Mouse (Mus musculus): ENCODE data around the gene Yeats2. TPM values are rescaled to one million over a fixed set of nuclear protein-coding genes. Genes with fewer than 3 reads are reported as not detected.

The Yeats2 gene
- polyA plus RNA-seq, 1 experiment from 2014 or later, result 4.4 TPM

DNA sequence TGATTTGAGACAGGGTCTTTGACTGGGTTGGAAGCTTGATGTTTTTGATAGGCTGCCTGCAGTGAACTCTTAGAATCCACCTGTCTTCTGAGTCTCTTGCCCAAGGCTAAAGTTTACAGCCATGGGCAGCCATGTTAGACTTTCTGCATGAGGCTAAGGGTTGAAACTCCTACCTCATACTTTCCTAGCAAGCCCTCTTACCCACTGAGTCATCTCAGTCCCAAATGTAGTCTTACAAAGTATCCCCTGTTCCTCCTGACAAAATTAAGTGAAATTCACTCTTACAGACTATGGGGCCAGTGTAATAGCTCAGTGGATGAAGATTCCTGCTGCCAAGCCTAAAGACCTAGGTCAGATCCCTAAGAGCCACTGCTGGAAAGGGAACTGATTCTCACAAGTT, 106.2 kb downstream of the Yeats2 start:
- H3K27me3 ChIP-seq (ENCODE audit: control insufficient read depth, insufficient read depth, low read depth, low read length), result peaks cover 5% of the 10 kb centered on the region
- no peak for ATAC-seq (ENCODE audit: low read depth)
- H3K36me3 ChIP-seq (ENCODE audit: control insufficient read depth, insufficient read depth), result no peaks in the 10 kb centered on the region
- H3K27ac ChIP-seq (ENCODE audit: low read length), result no peak overlapping the region
- no peak overlapping the region for H3K9ac ChIP-seq (ENCODE audit: low read depth, low read length)
- H3K4me2 ChIP-seq (ENCODE audit: low read depth, low read length), result no peak overlapping the region
- no peak overlapping the region for H3K4me3 ChIP-seq (ENCODE audit: low read depth, low read length)
- H3K9me3 ChIP-seq (replicated peaks; ENCODE audit: control insufficient read depth, low read length), result no peaks in the 10 kb centered on the region
- no peaks in the 10 kb centered on the region for H3K4me1 ChIP-seq (ENCODE audit: control insufficient read depth, low read depth, low read length)

DNA sequence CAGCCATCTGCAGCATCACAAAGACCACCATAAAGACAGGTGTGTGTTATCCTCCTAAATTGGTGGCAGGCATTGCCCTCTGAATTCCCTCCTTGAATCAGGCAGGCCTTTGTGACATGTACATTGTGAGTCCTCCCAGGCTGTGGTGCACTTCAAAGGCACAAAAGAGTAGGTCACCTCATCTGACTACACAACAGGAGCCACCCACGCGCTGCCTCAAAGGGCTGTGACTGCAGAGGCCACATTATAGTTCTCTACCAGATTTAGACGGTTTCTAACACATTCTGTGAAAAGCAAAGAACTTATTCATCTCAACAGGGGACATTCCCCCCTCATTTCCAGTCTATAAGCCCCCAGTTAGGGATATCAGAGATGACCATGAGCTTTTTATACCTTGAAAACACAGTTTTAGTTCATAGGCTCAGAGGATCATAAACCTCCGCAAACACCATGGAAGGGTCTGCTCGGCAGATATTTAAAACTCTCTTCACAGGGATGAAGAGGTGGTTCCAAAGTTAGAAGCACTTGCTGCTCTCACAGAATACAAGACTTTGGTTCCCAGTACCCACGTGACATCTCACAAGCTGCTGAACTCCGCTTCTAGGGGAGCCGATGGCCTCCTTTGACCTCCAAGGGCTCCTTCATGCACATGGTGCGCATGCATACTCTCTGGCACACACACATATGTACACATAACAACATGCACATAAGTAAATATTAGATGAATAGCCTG, 107.7 kb downstream of the Yeats2 start:
- no peak overlapping the region for H3K4me3 ChIP-seq (ENCODE audit: low read depth, low read length)
- H3K4me1 ChIP-seq (ENCODE audit: control insufficient read depth, low read depth, low read length), result no peaks in the 10 kb centered on the region
- no peaks in the 10 kb centered on the region for H3K36me3 ChIP-seq (ENCODE audit: control insufficient read depth, insufficient read depth)
- no peaks in the 10 kb centered on the region for H3K27me3 ChIP-seq (ENCODE audit: control insufficient read depth, insufficient read depth, low read depth, low read length)
- no peak overlapping the region for H3K4me2 ChIP-seq (ENCODE audit: low read depth, low read length)
- no peak for ATAC-seq (ENCODE audit: low read depth)
- no peak overlapping the region for H3K9ac ChIP-seq (ENCODE audit: low read depth, low read length)
- no peaks in the 10 kb centered on the region for H3K9me3 ChIP-seq (replicated peaks; ENCODE audit: control insufficient read depth, low read length)
- no peak overlapping the region for H3K27ac ChIP-seq (ENCODE audit: low read length)
- WGBS (ENCODE audit: insufficient replicate concordance), result 75% methylated on average over 9 of the region's 9 CpGs

DNA sequence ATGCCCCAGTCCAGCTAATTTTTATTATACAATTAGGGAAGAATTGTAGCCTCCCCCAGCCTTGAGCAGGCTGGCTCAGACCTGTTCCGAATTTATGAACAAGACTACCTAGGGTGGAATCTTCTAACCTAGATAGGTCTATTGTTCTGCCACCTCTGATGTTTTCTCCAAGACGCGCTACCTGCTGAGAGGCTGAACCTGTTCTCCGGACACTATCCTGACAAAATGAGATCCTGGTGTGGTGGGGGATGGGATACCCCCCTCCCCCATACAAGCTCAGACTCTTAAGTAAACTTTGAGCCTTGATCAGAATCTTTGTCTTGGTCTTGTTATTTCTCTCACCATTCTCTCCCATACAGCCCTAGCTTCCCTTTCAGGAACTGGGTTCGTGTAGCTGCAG, 117.1 kb downstream of the Yeats2 start:
- 77% methylated on average over 5 of the region's 5 CpGs for WGBS (ENCODE audit: insufficient replicate concordance)
- ATAC-seq (ENCODE audit: low read depth), result no peak
- Histone ChIP-seq H3K4me3 (ENCODE audit: low read depth, low read length) (no peak overlapping the region), H3K9me3 (replicated peaks; ENCODE audit: control insufficient read depth, low read length) (no peaks in the 10 kb centered on the region), H3K4me2 (ENCODE audit: low read depth, low read length) (no peak overlapping the region), H3K36me3 (ENCODE audit: control insufficient read depth, insufficient read depth) (no peaks in the 10 kb centered on the region), H3K4me1 (ENCODE audit: control insufficient read depth, low read depth, low read length) (no peaks in the 10 kb centered on the region), H3K9ac (ENCODE audit: low read depth, low read length) (no peak overlapping the region), H3K27me3 (ENCODE audit: control insufficient read depth, insufficient read depth, low read depth, low read length) (no peaks in the 10 kb centered on the region), H3K27ac (ENCODE audit: low read length) (no peak overlapping the region)

DNA sequence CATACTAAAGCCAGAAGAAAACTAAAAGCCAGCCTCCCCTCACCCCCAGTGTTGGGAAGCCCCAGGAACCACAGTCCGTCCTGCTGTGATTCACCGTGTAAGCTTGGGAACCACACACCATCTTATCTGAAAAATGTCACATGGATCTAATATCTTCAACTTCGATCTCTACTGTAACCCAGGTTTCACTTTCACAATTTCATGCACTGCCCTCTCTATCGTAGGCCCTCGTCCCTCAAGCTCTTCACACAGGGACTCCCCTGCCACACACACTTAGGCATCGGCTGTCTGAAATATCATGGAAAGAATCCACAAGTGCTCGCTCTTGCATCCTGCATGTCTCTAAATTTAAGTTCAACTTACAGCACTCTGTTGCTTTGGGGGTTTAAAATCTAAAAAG, 124.2 kb downstream of the Yeats2 start:
- ATAC-seq (ENCODE audit: low read depth), result no peak
- H3K4me3 ChIP-seq (ENCODE audit: low read depth, low read length), result no peak overlapping the region
- no peaks in the 10 kb centered on the region for H3K36me3 ChIP-seq (ENCODE audit: control insufficient read depth, insufficient read depth)
- no peaks in the 10 kb centered on the region for H3K4me1 ChIP-seq (ENCODE audit: control insufficient read depth, low read depth, low read length)
- WGBS (ENCODE audit: insufficient replicate concordance), result 64% methylated on average over 7 of the region's 7 CpGs
- H3K27ac ChIP-seq (ENCODE audit: low read length), result no peak overlapping the region
- no peaks in the 10 kb centered on the region for H3K9me3 ChIP-seq (replicated peaks; ENCODE audit: control insufficient read depth, low read length)
- H3K9ac ChIP-seq (ENCODE audit: low read depth, low read length), result no peak overlapping the region
- no peaks in the 10 kb centered on the region for H3K27me3 ChIP-seq (ENCODE audit: control insufficient read depth, insufficient read depth, low read depth, low read length)
- H3K4me2 ChIP-seq (ENCODE audit: low read depth, low read length), result no peak overlapping the region

DNA sequence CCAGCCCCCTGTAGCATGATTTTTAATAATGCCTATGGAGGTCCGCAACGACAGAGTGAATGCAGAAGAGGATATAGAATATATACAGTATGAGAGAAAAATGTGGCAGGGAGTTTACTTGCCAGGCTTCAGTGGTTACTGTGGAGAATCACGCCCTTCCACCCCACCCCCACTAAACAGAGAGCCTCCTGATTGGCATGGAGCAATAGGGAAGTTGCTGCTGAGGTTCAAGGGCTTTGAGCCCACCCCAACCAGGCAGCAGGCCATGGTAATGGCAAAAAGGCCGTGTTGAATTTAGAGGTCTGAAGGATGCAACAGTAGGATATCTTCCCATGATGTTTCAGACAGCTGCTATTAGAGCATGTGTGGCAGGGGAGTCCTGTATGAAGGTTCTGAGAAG, 130.5 kb downstream of the Yeats2 start:
- Histone ChIP-seq H3K9me3 (replicated peaks; ENCODE audit: control insufficient read depth, low read length) (no peaks in the 10 kb centered on the region), H3K4me1 (ENCODE audit: control insufficient read depth, low read depth, low read length) (no peaks in the 10 kb centered on the region), H3K36me3 (ENCODE audit: control insufficient read depth, insufficient read depth) (no peaks in the 10 kb centered on the region), H3K4me3 (ENCODE audit: low read depth, low read length) (no peak overlapping the region), H3K27ac (ENCODE audit: low read length) (no peak overlapping the region), H3K27me3 (ENCODE audit: control insufficient read depth, insufficient read depth, low read depth, low read length) (no peaks in the 10 kb centered on the region), H3K9ac (ENCODE audit: low read depth, low read length) (no peak overlapping the region), H3K4me2 (ENCODE audit: low read depth, low read length) (no peak overlapping the region)
- no peak for ATAC-seq (ENCODE audit: low read depth)
- 43% methylated on average over 4 of the region's 4 CpGs for WGBS (ENCODE audit: insufficient replicate concordance)

DNA sequence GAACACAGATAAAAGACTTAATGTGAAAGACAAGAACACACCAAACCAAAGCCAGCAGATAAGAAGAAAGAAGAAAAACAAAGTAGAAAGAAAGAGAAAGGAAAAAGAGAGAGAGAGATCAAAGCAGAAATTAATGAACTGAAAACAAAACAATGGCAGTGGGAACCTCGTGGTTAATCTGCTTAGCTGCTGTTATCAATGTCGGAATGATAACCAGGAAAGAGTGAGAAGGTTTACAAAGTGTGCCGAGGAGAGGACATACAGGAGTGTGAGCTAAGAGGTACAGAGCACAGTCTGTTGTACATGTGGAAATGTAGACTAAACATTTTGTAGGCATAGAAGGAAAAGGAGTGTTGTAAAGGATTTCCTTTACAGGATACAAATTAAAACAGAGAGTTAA, 132.1 kb downstream of the Yeats2 start:
- no peaks in the 10 kb centered on the region for H3K36me3 ChIP-seq (ENCODE audit: control insufficient read depth, insufficient read depth)
- no peak overlapping the region for H3K9ac ChIP-seq (ENCODE audit: low read depth, low read length)
- H3K9me3 ChIP-seq (replicated peaks; ENCODE audit: control insufficient read depth, low read length), result no peaks in the 10 kb centered on the region
- H3K4me2 ChIP-seq (ENCODE audit: low read depth, low read length), result no peak overlapping the region
- no peak overlapping the region for H3K27ac ChIP-seq (ENCODE audit: low read length)
- no peak overlapping the region for H3K4me3 ChIP-seq (ENCODE audit: low read depth, low read length)
- WGBS (ENCODE audit: insufficient replicate concordance), result 14% methylated on average over 3 of the region's 3 CpGs
- ATAC-seq (ENCODE audit: low read depth), result no peak
- no peaks in the 10 kb centered on the region for H3K4me1 ChIP-seq (ENCODE audit: control insufficient read depth, low read depth, low read length)
- no peaks in the 10 kb centered on the region for H3K27me3 ChIP-seq (ENCODE audit: control insufficient read depth, insufficient read depth, low read depth, low read length)

DNA sequence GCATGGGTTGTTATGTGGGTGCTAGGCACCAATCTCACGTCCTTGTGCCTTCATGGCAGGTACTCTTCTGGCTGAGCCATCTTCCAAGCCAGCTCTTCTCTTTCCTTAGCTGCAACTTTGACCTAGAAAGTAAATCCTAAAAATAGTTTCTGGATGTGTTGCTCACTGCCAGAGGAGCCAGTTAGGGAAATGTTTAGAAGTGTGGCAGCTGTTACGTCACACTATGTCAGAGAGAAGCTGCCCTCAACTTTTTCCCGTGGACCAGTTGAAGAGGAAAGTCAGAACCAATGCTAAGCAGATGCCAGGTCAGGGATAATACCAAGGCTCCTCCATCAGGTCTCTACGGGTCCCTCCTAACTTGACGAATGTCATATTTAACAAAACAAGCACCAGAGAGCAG, 138.5 kb downstream of the Yeats2 start:
- no peaks in the 10 kb centered on the region for H3K27me3 ChIP-seq (ENCODE audit: control insufficient read depth, insufficient read depth, low read depth, low read length)
- WGBS (ENCODE audit: insufficient replicate concordance), result 75% methylated on average over 5 of the region's 5 CpGs
- no peak overlapping the region for H3K9ac ChIP-seq (ENCODE audit: low read depth, low read length)
- no peaks in the 10 kb centered on the region for H3K9me3 ChIP-seq (replicated peaks; ENCODE audit: control insufficient read depth, low read length)
- H3K36me3 ChIP-seq (ENCODE audit: control insufficient read depth, insufficient read depth), result peaks cover 4% of the 10 kb centered on the region
- no peak overlapping the region for H3K4me3 ChIP-seq (ENCODE audit: low read depth, low read length)
- no peak overlapping the region for H3K4me2 ChIP-seq (ENCODE audit: low read depth, low read length)
- H3K27ac ChIP-seq (ENCODE audit: low read length), result no peak overlapping the region
- ATAC-seq (ENCODE audit: low read depth), result no peak
- H3K4me1 ChIP-seq (ENCODE audit: control insufficient read depth, low read depth, low read length), result no peaks in the 10 kb centered on the region

DNA sequence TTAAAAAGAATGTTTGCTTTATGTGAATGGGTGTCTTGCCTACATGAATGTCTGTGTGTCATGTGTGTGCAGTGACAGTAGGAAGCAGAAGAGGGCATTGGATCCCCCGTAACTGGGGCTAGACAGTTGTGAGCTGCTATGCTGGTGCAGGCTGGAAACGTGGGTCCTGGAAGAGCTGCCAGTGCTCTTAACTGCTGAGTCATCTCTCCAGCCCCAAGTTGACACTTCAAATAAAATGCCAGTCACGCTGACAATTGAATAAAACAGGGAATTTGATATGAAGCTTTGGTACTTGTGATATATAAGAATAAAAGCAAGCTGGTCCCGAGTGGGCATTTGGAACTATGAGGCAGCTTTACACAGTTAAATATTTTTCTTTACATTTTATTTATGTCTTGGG, 139.4 kb downstream of the Yeats2 start:
- no peaks in the 10 kb centered on the region for H3K4me1 ChIP-seq (ENCODE audit: control insufficient read depth, low read depth, low read length)
- no peaks in the 10 kb centered on the region for H3K9me3 ChIP-seq (replicated peaks; ENCODE audit: control insufficient read depth, low read length)
- H3K4me3 ChIP-seq (ENCODE audit: low read depth, low read length), result no peak overlapping the region
- no peak overlapping the region for H3K27ac ChIP-seq (ENCODE audit: low read length)
- 0 out of 2 replicates have a peak, but pooled peaks have one; percentile 27 for ATAC-seq (ENCODE audit: low read depth)
- H3K36me3 ChIP-seq (ENCODE audit: control insufficient read depth, insufficient read depth), result peaks cover 4% of the 10 kb centered on the region
- 59% methylated on average over 4 of the region's 4 CpGs for WGBS (ENCODE audit: insufficient replicate concordance)
- no peaks in the 10 kb centered on the region for H3K27me3 ChIP-seq (ENCODE audit: control insufficient read depth, insufficient read depth, low read depth, low read length)
- H3K4me2 ChIP-seq (ENCODE audit: low read depth, low read length), result no peak overlapping the region
- no peak overlapping the region for H3K9ac ChIP-seq (ENCODE audit: low read depth, low read length)

Data from liver, embryonic 16.5 days (tissue).